Mouse (Mus musculus) ovary, adult 2 months (tissue): Measurements from ENCODE around the gene Sly. TPM values are rescaled to one million over a fixed set of nuclear protein-coding genes. Genes with fewer than 3 reads are reported as not detected.

Experiments used
- polyA plus RNA-seq: library from polyadenylated mRNA; depleted of rRNA; stranded (reverse); fragments of >200 nt; gene quantifications from 2 replicates; pipeline ENCODE4 v1.2.3, GENCODE M21; 2012; rRNA removed

Gene Sly
- polyA plus RNA-seq: not detected in 2 replicates

DNA sequence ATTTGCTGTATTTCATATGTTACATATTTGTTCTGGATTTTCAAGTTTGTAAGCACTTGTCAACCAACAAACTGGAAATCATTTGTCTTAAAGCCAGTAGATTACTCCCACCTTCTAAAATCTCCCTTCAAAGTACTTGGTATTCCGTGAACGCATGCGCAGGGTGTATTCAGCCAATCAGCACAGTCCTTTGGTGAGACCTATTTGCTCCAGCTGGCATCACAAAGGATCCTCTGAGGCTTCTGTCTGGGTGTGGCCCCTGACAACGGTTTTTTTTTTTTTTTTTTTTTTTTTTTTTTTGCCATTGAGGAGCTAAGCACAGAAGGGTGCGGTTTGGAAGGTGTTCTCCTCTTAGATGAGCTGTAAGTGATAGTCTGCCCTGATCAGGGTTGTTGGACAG lies at the start of gene Sly:
Gene Sly (plus strand): TSS at position 301 of the 400 bp plus-strand sequence.

